Mouse (Mus musculus): ENCODE measurements at regions not wholly inside any gene's neighbourhood (a gene's known extent, or its start where the extent isn't known, plus 50 kb on each side); places are given as distances from the start of the nearest gene placed in this dataset.
"Not testable (repeated sequence)": the region's sequence is repeated elsewhere in the genome, so short reads cannot be mapped to it uniquely, and the experiment has no call there.

- DNase-seq (ENCODE audit: low spot score in 2 of 2): no peak
Observed at GRCm38 (mm10) chr10:6262029-6262428, 339.8 kb upstream of the Rgs17 start.

- no peak for DNase-seq (ENCODE audit: low spot score in 2 of 2)
Observed at GRCm38 (mm10) chr10:6265662-6266061, 343.5 kb upstream of the Rgs17 start.

GRCm38 (mm10) chr10:6291388-6291787 lies 369.2 kb upstream of the Rgs17 start:
- DNase-seq (ENCODE audit: low spot score in 2 of 2): no peak

GRCm38 (mm10) chr10:6296621-6297020 lies 374.4 kb upstream of the Rgs17 start:
- DNase-seq (ENCODE audit: low spot score in 2 of 2): peak; percentile 22 to 23

- DNase-seq (ENCODE audit: low spot score in 2 of 2): no peak
Observed at GRCm38 (mm10) chr10:6297796-6298195, 375.6 kb upstream of the Rgs17 start.

GRCm38 (mm10) chr10:6298682-6299081 lies 376.5 kb upstream of the Rgs17 start:
- DNase-seq (ENCODE audit: low spot score in 2 of 2): no peak

GRCm38 (mm10) chr10:6301514-6301913 lies 379.3 kb upstream of the Rgs17 start:
- no peak for DNase-seq (ENCODE audit: low spot score in 2 of 2)

- no peak for DNase-seq (ENCODE audit: low spot score in 2 of 2)
Observed at GRCm38 (mm10) chr10:6309351-6309750, 387.2 kb upstream of the Rgs17 start.

GRCm38 (mm10) chr10:6341572-6341971 lies 416.7 kb upstream of the Oprm1 start:
- no peak for DNase-seq (ENCODE audit: low spot score in 2 of 2)

- not testable (repeated sequence) for DNase-seq (ENCODE audit: low spot score in 2 of 2)
Observed at GRCm38 (mm10) chr10:6349216-6349615, 409.1 kb upstream of the Oprm1 start.

GRCm38 (mm10) chr10:6366182-6366581 lies 392.1 kb upstream of the Oprm1 start:
- DNase-seq (ENCODE audit: low spot score in 2 of 2): no peak

- DNase-seq (ENCODE audit: low spot score in 2 of 2): no peak
Observed at GRCm38 (mm10) chr10:6371666-6372065, 386.6 kb upstream of the Oprm1 start.

- DNase-seq (ENCODE audit: low spot score in 2 of 2): not testable (repeated sequence)
Observed at GRCm38 (mm10) chr10:6417336-6418105, 340.8 kb upstream of the Oprm1 start.

- DNase-seq (ENCODE audit: low spot score in 2 of 2): not testable (repeated sequence)
Observed at GRCm38 (mm10) chr10:6418234-6418633, 340.1 kb upstream of the Oprm1 start.

GRCm38 (mm10) chr10:6465824-6466223 lies 292.5 kb upstream of the Oprm1 start:
- DNase-seq (ENCODE audit: low spot score in 2 of 2): no peak

GRCm38 (mm10) chr10:6480350-6480749 lies 278.0 kb upstream of the Oprm1 start:
- DNase-seq (ENCODE audit: low spot score in 2 of 2): no peak

GRCm38 (mm10) chr10:6488605-6489004 lies 269.7 kb upstream of the Oprm1 start:
- DNase-seq (ENCODE audit: low spot score in 2 of 2): no peak

- DNase-seq (ENCODE audit: low spot score in 2 of 2): no peak
Observed at GRCm38 (mm10) chr10:6492694-6493093, 265.6 kb upstream of the Oprm1 start.

- no peak for DNase-seq (ENCODE audit: low spot score in 2 of 2)
Observed at GRCm38 (mm10) chr10:6495081-6495480, 263.2 kb upstream of the Oprm1 start.

- no peak for DNase-seq (ENCODE audit: low spot score in 2 of 2)
Observed at GRCm38 (mm10) chr10:6514269-6514668, 244.0 kb upstream of the Oprm1 start.

- DNase-seq (ENCODE audit: low spot score in 2 of 2): no peak
Observed at GRCm38 (mm10) chr10:6562516-6562915, 195.8 kb upstream of the Oprm1 start.

GRCm38 (mm10) chr10:6578616-6579015 lies 179.7 kb upstream of the Oprm1 start:
- no peak for DNase-seq (ENCODE audit: low spot score in 2 of 2)

- not testable (repeated sequence) for DNase-seq (ENCODE audit: low spot score in 2 of 2)
Observed at GRCm38 (mm10) chr10:6585821-6586220, 172.5 kb upstream of the Oprm1 start.

- DNase-seq (ENCODE audit: low spot score in 2 of 2): no peak
Observed at GRCm38 (mm10) chr10:6590211-6590610, 168.1 kb upstream of the Oprm1 start.

Measured in frontal cortex, postnatal 25 days (tissue).